Mouse (Mus musculus) 416B (cell line): Measurements from ENCODE around the gene Litaf.

ENCODE experiments used
- DNase-seq: peaks from one replicate; pipeline ENCODE4 v3.0.0; 2011; ENCODE audit warnings: low read depth

Gene Litaf

DNA sequence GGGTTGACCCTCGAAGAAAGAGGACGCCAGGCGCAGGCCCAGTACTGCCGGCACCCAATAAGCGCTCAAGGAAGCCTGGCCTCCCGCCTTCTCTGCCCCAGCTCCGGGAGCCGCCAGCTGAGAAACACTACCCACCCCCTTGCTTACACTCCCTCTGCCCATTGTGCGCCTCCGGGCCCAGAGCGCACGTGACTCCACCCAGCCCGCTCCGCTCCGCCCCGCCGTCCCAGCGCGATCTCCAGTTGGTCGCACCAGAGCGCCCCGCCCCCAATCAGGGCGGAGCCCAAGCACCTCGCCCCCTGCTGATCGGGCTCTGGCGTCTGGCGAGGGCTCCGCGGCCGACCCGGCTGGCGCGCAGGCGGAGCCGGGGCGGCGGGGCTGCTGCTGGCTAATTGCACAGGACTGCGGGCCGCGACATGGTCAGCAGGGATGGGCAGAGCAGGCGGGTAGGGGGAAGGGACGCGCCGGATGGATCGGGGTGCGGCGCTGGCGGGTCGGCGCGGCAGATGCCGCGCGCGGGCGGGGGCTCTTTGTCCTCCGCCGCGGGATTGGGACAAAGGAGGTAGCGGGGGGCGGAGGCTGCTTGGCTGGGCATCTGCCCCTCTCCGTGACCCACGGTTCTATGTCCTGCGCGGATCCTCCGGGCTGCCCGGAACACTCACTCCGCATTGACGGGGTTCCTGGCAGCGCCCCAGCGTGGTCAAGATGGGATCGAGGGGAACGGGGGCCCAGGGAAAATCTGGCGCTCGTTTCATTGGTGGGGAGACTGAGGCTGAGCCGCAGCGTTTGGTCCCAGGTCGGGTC lies at the start of gene Litaf:
Gene Litaf (minus strand): TSS at position 129 of the 804 bp plus-strand sequence.
- peak; percentile 89 for DNase-seq

DNA sequence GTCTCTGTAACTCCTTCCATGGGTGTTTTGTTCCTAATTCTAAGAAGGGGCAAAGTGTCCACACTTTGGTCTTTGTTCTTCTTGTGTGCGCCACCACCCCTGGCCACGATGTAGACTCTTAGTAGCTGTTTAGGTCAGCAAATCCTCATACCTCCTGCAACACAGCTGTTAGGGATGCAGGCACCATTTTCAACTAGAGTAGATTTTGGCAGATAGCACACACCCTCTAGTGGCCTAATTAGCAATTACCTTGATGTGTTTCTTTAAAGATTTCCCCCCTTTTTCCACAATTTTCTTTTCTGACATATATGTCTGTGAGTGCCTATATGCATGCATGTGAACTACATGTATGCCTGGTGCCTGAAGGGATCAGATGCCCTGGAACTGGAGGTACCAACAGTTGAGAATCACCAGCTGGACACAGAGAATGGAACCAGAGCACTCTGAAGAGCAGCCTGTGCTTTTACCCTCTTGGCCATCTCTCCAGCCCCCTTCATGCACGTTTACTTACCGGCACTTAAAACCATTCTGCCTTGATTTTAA lies 43.3 kb upstream of the Litaf start:
- DNase-seq: peak; percentile 52

DNA sequence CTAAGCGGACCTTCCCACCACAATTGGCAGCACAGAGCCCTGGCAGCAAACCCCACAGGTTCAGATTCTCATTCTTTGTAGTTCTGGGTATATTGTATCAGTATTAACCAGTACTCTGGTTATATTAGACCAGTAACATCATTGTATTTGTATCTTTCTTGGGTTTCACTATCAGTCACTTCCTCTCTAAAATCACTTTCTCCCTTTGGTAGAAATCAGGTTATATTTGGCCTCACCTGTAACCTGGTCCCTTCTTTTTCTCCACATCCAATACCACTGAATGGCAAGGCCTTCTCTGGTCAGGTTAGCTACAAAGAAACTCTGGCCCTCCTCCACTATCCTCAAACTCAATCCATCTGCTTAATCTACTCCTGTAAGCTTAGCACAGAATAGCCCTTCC lies 38.9 kb upstream of the Litaf start:
- DNase-seq: no peak

DNA sequence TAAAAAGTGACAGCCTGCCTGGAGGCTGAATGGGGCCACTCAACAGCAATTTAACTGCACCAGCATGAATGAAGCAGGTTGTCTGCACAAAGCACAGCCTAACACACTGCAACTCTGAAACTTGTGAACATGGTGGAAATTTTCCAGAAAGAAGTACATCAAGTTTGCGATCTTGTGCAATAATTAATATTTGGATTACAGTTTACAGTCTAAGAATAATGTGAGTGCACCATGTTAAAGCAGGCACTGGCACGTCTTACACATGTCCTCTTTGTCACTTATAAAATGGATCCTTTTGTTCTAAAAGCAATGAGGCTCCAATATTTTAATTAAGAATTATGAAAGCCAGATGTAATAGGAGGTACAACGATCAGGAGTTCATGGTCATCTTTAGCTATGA lies 31.3 kb upstream of the Litaf start:
- no peak for DNase-seq

DNA sequence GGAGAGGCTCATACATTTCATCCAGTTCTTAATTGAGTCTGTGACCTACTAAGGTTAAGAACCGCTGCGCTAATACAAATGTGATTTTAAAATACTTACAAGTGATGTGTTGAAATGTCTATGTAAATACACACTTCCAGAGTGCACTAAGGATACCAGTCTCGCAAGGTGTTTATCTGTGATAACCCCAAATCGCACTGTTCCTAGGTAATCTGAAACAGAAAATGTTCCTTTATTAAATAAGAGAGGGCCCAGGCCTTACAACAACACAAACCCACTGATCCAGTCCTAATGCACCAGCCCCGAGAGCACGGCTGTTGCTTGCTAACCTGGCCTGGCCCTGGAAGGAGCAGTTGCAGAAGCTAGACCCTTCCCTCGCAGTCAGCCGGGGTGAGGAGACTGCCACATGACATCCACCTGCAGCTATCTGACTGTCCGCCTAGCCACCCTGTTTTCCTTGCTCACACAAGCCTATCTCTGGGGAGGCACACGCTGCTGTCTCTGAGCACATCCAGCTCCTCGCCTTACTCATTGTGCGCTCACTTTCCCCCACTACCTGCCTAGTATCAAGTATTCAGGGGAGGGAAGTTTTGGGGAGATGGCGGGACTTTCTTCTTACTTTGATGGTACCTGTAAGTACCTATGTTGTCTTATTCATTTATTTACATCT lies 27.9 kb upstream of the Litaf start:
- no peak for DNase-seq

DNA sequence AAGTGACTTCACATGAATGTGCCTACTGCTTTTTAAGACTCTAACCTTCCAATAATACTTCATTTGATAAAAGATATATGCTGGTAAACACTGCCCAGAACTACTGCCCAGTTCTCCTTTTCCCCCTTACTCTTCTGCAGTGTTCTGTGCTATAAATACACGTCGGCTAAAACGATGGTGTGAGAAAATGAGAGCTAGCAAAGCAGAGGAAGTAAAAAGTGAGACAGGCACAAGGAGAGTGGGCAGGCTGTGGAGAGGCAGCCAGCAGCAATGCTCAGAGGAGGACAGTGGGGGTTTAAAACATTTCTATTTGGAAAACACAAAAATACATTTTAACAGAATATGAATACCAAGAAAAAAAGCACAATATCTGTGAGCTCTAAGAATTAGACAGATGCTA lies 26.6 kb upstream of the Litaf start:
- DNase-seq: no peak

DNA sequence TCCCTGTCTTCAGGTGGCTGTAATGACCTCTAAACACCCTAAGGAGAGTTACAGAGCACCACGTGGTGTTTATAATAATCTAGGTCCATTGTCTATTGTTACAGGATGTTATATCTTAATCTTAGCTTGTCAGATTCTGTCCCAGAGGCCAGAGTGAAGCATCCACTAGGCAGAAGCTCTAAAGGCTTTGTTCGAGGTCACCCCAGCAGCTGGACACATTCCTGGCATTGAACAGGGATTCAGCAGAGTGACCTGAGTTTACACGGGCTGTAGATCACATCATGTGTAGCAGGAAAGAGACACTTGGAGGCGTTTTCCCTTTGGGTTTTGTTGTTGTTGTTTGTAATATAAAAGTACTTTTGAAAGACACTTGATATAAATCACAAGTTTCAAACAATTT lies 26.1 kb upstream of the Litaf start:
- no peak for DNase-seq

DNA sequence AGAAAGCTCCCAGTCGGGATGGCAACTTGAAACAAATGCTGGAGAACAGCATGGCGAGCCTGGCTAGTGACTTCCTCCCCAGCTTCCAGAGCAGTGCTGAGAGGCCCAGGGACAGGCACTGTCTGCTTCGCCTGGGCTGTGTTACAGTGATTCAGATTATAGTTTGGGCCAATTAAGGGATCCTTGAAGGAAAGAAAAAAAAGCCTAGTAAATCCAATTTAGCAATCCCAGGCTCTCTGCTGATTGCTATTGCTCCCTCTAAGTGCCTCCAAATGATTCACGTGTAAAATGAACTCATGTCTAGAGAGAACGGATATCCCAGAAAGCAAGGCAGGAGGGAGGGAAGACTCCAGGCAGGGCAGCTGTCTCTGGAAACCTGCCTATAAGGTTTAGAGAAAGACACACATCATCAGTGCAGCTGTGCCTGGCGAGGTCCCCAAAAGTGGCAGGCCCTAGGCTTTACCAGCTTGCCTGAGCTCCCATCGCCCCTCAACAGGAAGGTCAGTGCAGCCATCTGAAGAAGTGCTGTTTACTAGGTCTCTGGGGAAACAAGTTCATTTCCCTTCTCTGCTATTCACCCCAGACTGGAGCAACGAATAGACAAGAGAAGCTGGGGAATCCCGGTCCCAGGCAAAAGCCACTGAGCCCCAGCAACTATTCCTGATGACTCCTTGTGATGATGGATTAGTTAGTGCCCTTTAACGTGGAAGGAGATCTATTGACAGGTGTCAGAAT lies 25.0 kb upstream of the Litaf start:
- no peak for DNase-seq

DNA sequence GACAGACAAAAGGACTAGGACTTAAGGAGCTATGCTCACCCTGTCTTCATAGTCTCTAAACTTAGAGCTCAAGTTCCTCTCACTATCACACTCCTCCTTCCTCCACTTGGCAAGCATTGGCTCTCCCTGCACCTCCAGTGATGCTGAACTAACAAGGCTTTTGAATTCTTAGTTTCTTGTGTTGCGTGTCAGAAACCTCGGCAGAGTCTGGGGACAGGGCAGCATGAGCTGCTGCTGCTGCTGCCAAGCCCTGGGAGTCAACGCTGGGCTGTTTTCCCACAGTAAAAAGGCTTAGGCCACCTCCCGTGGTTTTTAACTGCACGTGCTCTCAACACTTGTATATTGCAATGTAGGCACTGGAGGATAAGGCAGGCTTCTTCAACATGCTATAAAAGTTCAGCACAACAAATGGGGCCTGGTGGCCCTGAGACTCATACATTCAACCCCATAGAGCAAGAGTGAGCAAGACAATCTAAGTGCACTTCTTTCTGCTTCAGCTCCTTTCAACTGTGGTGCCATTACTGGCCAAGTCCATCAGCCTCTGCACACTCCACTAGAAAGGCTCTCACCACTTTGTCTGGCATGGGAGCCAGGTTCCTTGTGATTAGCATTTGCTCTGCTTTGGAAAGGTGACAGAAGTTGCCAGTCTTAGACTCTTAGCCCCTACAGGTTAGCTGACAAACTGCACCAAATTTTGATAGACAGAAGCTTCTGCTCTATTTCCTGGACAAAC lies 21.1 kb upstream of the Litaf start:
- no peak for DNase-seq

DNA sequence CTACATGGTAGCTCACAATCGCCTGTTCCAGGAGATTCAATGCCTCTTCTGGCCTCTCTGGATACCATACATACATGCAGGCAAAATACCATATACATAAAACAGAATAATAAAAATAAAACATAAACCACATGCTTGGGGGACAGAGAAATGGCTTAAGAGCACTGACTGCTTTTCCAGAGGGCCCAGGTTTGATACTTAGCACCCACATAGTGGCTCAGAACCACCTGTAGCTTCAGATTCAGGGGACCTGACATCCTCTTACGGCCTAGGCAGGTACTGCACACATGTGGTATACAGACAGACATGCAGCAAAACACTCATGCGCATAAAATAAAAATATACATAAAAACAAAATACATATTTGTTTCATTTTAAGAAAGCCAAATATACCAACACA lies 20.3 kb upstream of the Litaf start:
- DNase-seq: no peak

DNA sequence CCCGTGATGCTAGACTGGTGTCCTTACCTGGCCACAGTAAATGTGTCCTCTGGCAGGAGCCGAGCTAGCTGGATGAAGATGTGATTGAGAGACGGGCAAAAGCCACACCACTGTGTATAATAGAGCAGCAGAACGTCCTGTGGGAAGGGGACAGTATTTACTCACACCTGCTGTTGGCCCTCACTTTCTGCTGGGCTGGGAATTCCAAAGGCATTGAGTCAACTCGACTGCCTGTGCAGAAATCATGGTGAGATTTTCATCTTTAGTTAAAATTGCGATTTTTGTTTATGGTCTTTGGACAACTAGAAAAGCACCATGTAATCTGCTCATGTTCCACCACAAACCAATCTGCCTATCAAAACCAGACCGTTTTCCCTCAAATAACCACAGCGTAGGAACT lies 18.2 kb upstream of the Litaf start:
- DNase-seq: no peak

DNA sequence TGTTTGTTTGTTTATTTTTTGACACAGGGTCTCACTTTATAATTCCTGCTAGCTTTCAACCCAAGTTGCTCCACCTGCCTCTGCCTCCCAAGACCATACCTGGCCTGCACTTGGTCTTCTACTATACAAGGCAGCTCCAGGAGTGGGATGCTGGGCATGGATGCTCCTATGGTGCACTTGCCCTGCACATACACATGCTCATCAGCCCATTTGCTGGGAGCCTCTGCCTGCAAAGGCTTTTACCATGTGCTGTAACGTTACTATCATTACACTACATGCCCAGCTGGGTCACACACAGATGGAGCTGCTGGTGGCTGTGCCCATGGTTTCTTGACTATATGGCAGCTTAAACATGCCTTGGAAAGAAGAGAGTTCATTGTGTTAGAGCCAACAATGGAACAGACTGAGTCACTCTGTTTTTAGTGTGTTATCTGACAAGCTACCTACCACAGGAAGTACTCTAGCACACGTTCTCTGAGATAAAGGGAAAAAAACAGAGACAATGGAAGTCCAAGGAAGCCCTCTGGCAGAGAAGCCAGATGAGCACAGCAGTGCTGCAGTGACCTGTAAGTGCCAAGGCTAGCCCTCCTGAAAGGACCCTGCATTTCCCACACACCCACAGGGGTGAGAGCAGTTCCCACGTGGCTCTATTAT lies 12.4 kb upstream of the Litaf start:
- peak; percentile 89 for DNase-seq

DNA sequence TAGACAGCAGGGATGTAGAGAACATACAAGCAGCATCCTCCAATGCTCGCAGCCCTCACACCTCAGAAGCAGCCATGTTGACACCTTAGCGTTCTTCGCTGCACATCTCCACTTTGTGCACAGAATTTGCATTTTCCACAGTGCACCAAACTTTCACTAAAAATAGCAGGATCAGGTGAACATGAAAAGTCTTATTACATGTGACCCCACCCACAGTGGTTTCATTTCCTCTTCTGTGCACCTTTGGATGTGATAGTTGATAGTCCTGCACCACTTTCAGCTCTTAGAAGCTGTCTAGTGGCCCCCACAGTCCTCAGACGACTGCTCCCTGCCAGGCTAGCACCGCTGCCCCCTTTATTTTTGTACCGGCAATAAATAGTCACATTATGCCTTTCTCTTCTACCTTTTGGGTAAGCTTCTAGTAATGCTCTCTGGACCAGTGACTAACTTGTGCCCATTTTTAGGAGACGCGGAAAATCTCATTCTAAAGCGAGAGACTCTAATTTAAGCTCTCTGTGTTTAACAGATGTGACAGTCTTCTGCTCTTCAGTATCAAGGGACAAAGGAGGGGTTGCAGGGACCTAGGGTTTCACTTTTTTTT lies 11.7 kb upstream of the Litaf start:
- DNase-seq: no peak

DNA sequence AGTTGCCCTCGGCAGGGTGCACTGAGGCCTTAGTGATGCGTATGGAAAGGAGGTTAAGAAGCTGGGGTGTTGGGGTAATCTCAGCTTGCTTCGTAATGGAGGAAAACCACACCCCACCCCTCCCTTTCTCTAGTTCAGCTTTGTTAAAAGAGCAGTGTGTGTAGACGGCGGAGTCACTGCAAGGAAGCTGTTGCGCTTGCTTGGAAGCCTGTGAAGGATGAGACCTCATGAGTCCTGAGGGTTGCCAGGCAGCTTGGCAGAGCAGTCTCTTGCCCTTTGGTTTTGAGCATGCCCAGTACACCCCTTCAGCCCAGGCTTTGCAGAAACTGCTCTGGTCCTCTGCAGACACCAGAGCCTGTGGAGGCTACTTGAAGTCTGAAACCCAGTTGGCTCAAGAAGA lies 7.1 kb upstream of the Litaf start:
- DNase-seq: no peak

DNA sequence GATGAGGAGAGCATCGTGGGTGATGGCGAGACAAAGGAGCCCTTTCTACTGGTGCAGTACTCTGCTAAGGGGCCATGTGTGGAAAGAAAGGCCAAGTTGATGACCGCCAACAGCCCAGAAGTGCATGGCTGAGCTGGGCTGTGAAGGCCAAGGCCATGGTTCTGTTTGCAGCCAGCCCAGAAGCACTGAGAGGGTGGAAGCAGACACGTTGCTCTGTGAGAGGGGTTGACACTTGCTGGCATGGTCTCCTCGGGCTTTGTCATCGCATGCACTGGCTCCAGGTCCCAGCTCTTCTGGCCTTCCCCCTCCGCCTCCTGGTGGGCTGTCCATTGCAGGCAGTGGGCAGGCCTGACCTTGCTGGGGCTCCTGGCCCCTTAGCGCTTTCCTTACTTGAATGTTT lies 6.5 kb upstream of the Litaf start:
- no peak for DNase-seq

DNA sequence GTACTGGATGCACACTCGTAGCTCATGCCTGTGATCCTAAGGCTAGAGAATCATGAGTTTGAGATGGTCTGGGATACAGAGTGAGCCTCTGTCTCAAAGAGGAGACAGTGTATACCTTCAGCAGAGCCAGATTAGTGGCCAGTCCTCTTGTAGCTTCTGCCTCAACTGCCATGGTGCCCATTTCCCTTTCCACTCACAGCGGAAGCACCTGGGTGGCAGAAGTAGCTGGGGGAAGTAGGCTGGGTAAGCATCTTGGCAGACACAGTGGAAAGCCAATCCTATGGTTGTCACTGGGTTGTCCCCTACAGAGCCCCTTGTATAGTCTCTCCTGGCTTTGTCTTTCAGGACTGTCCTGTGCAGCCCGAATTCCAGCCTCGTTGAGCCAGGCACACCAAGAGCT lies 5.9 kb upstream of the Litaf start:
- DNase-seq: no peak

DNA sequence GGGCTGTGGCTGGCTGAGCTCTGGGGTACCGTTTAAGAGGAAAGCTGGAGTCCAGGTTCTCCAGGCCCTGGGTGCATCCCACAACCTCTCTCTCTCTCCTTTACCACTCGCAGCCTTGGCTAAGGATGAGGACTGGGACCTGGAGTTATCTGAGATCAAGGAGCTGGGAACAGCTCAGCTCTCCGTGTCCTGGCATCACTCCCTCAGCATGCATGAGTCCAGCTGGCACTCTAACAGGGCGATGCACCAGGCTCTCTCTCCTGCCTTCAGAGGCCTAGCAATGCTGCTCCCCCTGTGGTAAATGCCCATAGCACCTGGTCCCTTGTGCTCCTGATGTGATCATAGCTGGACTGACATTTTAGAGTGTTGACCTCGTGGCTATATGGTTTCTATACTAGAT lies 5.2 kb upstream of the Litaf start:
- DNase-seq: no peak

DNA sequence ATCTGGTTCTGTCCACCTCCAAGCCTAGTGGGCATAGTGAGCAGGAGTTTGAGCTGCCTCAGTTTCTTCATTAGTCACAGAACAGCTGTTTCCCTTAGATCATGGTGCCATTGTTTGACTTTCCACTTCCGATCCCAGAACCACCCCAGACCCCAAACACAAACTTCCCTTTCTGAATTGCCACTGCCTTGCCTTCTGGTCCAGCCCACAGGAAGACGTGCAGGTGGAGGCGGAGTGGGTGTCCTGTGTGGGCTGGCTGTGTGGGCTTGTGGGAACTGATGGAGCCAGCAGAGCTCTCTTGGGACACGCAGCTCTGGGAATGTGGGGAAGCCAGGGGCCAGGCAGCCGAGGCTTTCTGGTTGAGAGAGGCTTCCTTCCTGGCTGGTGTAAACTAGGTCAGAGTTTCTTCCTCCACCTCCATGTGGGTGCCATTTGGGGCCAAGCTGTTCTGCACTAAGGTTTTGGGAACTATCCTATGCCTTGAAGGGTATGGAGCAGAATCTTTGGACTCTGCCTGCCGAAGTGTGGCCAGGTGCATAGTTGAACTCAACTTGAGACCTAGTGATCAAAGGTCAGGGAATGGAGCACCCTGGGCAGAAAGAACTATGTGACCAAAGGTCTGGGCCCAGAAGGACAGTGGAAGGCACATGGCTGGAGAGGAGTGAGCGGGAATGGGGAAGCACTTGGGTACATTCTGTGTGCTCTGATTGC lies 3.9 kb upstream of the Litaf start:
- peak; percentile 71 for DNase-seq

DNA sequence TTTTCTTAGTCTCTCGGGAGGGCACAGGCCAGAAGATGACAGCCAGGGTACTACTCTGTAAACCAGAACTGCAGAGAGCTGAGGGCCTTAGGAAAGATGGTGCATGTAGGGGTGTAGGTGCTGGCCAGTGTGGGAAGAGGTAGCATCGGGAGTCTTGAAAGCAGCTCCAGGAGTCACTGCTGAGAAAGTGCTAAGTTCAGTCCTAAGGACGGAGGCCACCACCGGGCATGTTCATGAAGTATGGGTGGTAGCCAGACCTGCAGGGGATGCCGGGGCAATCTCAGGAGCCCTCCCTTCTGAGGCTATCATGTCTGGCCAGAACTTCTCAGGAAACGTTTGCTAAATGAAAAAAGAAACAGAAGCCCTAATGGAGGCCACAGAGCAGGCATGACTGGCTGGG lies 3.3 kb upstream of the Litaf start:
- no peak for DNase-seq

DNA sequence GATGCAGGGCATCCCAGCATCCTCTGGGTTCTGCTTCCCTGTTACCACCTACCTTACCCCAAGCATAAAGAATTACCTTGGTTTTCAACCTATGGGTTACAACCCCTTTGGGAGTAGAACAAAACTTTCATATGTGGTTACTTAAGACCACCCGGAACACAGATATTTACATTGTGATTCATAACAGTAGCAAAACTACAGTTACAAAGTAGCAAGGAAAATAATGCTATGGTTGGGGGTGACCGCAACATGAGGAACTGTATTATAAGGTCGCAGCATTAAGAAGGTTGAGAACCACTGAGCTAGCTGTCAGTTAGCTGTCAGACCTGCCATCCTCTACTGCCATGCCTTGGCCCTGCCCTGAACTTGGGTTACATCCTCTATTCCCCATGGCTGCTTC lies 2.7 kb upstream of the Litaf start:
- DNase-seq: no peak

DNA sequence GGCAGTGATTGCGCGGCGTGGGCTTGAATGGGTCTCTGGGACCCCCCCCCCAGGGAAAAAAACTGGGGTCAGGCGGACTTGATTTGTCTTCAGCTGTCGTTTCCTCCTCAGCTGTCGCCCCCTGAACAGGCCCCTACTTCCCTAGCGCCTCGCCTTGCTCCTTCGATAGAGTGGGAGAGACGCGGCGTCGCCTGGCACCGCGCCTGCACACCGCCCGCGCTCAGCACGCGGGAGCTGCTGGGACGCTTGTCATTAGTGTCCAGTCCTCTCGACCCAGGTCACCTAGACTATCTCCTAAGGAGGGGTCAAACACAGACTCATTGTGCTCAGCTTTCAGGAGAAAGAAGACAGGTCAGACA lies 855 bp upstream of the Litaf start:
- no peak for DNase-seq
